Mouse (Mus musculus) MEL (cell line): ENCODE measurements around the gene Mea1. TPM values are rescaled to one million over a fixed set of nuclear protein-coding genes. Genes with fewer than 3 reads are reported as not detected.

Source experiments
- DNase-seq: peaks from one replicate; pipeline ENCODE4 v3.0.0; 2011; ENCODE audit warnings: low read depth, low spot score
- H3K27ac ChIP-seq: 2 replicates; pipeline ENCODE4 v1.5.1; 2012; ENCODE audit warnings: low read depth, mild to moderate bottlenecking, control low read depth, low read length, moderate library complexity; ENCODE audit not compliant: control insufficient read depth
- H3K27me3 ChIP-seq, 2 experiments: fragments of 150-350 bp in 1 of 2; sonication (generic) in 1 of 2; 2 replicates each; pipeline ENCODE4 v1.6.1; 2012; ENCODE audit warnings: low read length in 2 of 2, mild to moderate bottlenecking in 2 of 2, improper control_type of control experiment in 1 of 2, moderate library complexity in 1 of 2; ENCODE audit not compliant: insufficient read depth in 2 of 2, control insufficient read depth in 1 of 2
- H3K36me3 ChIP-seq, 2 experiments: 2 replicates each; pipeline ENCODE4 v1.6.1; 2012 to 2014; ENCODE audit warnings: low read length in 2 of 2, improper control_type of control experiment in 1 of 2, inconsistent platforms in 1 of 2, mild to moderate bottlenecking in 1 of 2; ENCODE audit not compliant: insufficient read depth in 2 of 2, control insufficient read depth in 1 of 2
- H3K4me1 ChIP-seq, 2 experiments: fragments of 150-350 bp in 1 of 2; sonication (generic) in 1 of 2; 2 replicates each; pipeline ENCODE4 v1.6.1; 2012; ENCODE audit warnings: low read length in 2 of 2, improper control_type of control experiment in 1 of 2, mild to moderate bottlenecking in 1 of 2; ENCODE audit not compliant: insufficient read depth in 2 of 2, control insufficient read depth in 1 of 2
- H3K4me3 ChIP-seq, 2 experiments: fragments of 150-350 bp in 1 of 2; sonication (generic) in 1 of 2; 2 replicates each; pipeline ENCODE4 v1.5.1; 2012; ENCODE audit warnings: low read depth in 2 of 2, low read length in 2 of 2, mild to moderate bottlenecking in 2 of 2, moderate library complexity in 2 of 2, control low read depth in 1 of 2, improper control_type of control experiment in 1 of 2; ENCODE audit not compliant: control insufficient read depth in 1 of 2, insufficient read depth in 1 of 2
- H3K79me2 ChIP-seq: 2 replicates; pipeline ENCODE4 v1.6.1; 2012; ENCODE audit warnings: mild to moderate bottlenecking, low read length, moderate library complexity; ENCODE audit not compliant: control insufficient read depth, poor library complexity, insufficient read depth
- H3K9ac ChIP-seq: 2 replicates; pipeline ENCODE4 v1.6.1; 2012; ENCODE audit warnings: low read depth, mild to moderate bottlenecking, control low read depth, low read length, moderate library complexity; ENCODE audit not compliant: control insufficient read depth, poor library complexity, severe bottlenecking
- H3K9me3 ChIP-seq: fragments of 150-350 bp; sonication (generic); replicated peaks from 2 replicates; pipeline ENCODE4 v1.6.1; 2012; ENCODE audit warnings: mild to moderate bottlenecking, low read length, improper control_type of control experiment, moderate library complexity; ENCODE audit not compliant: insufficient read depth
- BHLHE40 ChIP-seq: IDR thresholded peaks from 2 replicates; pipeline ENCODE4 v1.6.1; 2012; ENCODE audit warnings: low read depth, mild to moderate bottlenecking, inconsistent platforms, low read length, improper control_type of control experiment, borderline replicate concordance
- CTCF ChIP-seq, 3 experiments: IDR thresholded peaks in 2 of 3; conservative IDR thresholded peaks in 1 of 3; 2 replicates each; pipeline ENCODE4 v1.5.1; 2011 to 2012; ENCODE audit warnings: low read length in 3 of 3, low read depth in 2 of 3, mild to moderate bottlenecking in 2 of 3, improper control_type of control experiment in 1 of 3, inconsistent platforms in 1 of 3, mixed read lengths in 1 of 3, moderate library complexity in 1 of 3; ENCODE audit not compliant: control insufficient read depth in 1 of 3, insufficient read depth in 1 of 3, poor library complexity in 1 of 3, severe bottlenecking in 1 of 3
- E2F4 ChIP-seq: IDR thresholded peaks from 2 replicates; pipeline ENCODE4 v1.6.1; 2011; ENCODE audit warnings: low read depth, low read length, improper control_type of control experiment, borderline replicate concordance
- ELF1 ChIP-seq: IDR thresholded peaks from 2 replicates; pipeline ENCODE4 v1.6.1; 2014; ENCODE audit warnings: low read depth, mild to moderate bottlenecking, inconsistent platforms, low read length, improper control_type of control experiment, moderate library complexity
- ETS1 ChIP-seq: IDR thresholded peaks from 2 replicates; pipeline ENCODE4 v1.6.1; 2012; ENCODE audit warnings: low read depth, mild to moderate bottlenecking, inconsistent platforms, low read length, improper control_type of control experiment, moderate library complexity
- GATA1 ChIP-seq: IDR thresholded peaks from 2 replicates; pipeline ENCODE4 v1.6.1; 2011; ENCODE audit warnings: low read depth, low read length, improper control_type of control experiment
- HCFC1 ChIP-seq: IDR thresholded peaks from 2 replicates; pipeline ENCODE4 v1.6.1; 2012; ENCODE audit warnings: low read depth, mild to moderate bottlenecking, inconsistent platforms, low read length, improper control_type of control experiment, moderate library complexity
- KAT2A ChIP-seq: conservative IDR thresholded peaks from 2 replicates; pipeline ENCODE4 v1.6.1; 2012; ENCODE audit warnings: low read depth, low read length, improper control_type of control experiment, inconsistent platforms
- MAX ChIP-seq: IDR thresholded peaks from 2 replicates; pipeline ENCODE4 v1.6.1; 2011; ENCODE audit warnings: low read length, improper control_type of control experiment
- MAZ ChIP-seq: IDR thresholded peaks from 2 replicates; pipeline ENCODE4 v1.6.1; 2012; ENCODE audit warnings: low read depth, mild to moderate bottlenecking, inconsistent platforms, low read length, improper control_type of control experiment
- MYB ChIP-seq: IDR thresholded peaks from 2 replicates; pipeline ENCODE4 v1.6.1; 2011; ENCODE audit warnings: mild to moderate bottlenecking, low read depth, low read length, improper control_type of control experiment
- NELFE ChIP-seq: IDR thresholded peaks from 2 replicates; pipeline ENCODE4 v1.6.1; 2011; ENCODE audit warnings: low read depth, low read length, improper control_type of control experiment
- NRF1 ChIP-seq: IDR thresholded peaks from 2 replicates; pipeline ENCODE4 v1.6.1; 2014; ENCODE audit warnings: low read depth, mild to moderate bottlenecking, inconsistent platforms, low read length, improper control_type of control experiment, moderate library complexity; ENCODE audit not compliant: poor library complexity, insufficient read depth, severe bottlenecking
- RAD21 ChIP-seq: IDR thresholded peaks from 2 replicates; pipeline ENCODE4 v1.6.1; 2011; ENCODE audit warnings: mild to moderate bottlenecking, low read depth, low read length, improper control_type of control experiment
- RCOR1 ChIP-seq: IDR thresholded peaks from 2 replicates; pipeline ENCODE4 v1.6.1; 2012; ENCODE audit warnings: low read depth, mild to moderate bottlenecking, inconsistent platforms, low read length, improper control_type of control experiment
- SIN3A ChIP-seq: IDR thresholded peaks from 2 replicates; pipeline ENCODE4 v1.6.1; 2012; ENCODE audit warnings: low read length, improper control_type of control experiment, inconsistent platforms
- TCF12 ChIP-seq: IDR thresholded peaks from 2 replicates; pipeline ENCODE4 v1.6.1; 2014; ENCODE audit warnings: low read depth, mild to moderate bottlenecking, inconsistent platforms, low read length, improper control_type of control experiment, moderate library complexity
- USF1 ChIP-seq: IDR thresholded peaks from 2 replicates; pipeline ENCODE4 v1.6.1; 2014; ENCODE audit warnings: low read depth, mild to moderate bottlenecking, inconsistent platforms, low read length, improper control_type of control experiment, moderate library complexity
- polyA plus RNA-seq, 2 experiments: library from polyadenylated mRNA; stranded (reverse) in 1 of 2; unstranded in 1 of 2; fragments of >175 nt in 1 of 2; fragments of >200 nt in 1 of 2; gene quantifications; 2 replicates each; pipeline versions ENCODE4 v1.2.1 to v1.2.4; 2012; ENCODE audit warnings: low replicate concordance in 2 of 2, low read depth in 1 of 2; ENCODE audit not compliant: insufficient read length in 2 of 2, insufficient read depth in 1 of 2, missing spikeins in 1 of 2
- total RNA-seq: library from RNA; depleted of rRNA; stranded (reverse); fragments of 300-350 nt; gene quantifications from 2 replicates; pipeline ENCODE4 v1.2.3, GENCODE M21; 2012

The Mea1 gene
- total and polyA plus RNA-seq, 3 experiments, result 84.0 to 124 TPM; not detected in 1

DNA sequence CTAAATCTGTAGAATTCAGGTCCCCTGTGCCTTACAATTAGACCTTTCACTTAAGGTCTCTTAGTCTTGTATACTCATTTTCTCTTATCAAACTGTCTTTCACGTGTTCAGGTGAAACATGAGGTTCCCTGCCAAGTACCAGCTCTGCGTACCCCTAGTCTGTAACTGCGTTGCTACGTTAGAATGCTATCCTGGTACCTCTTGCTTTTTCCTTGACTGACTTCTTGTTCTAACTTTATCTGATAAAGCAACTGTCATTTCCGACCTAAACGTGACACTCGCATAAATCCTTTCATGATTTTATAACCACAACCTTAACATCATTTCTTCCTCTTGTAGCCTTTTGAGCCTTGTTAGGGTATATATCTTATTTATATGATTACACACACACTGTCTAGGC is 33.8 kb downstream of the Mea1 start (continued):
- TF ChIP-seq RCOR1, result peak; percentile 96

DNA sequence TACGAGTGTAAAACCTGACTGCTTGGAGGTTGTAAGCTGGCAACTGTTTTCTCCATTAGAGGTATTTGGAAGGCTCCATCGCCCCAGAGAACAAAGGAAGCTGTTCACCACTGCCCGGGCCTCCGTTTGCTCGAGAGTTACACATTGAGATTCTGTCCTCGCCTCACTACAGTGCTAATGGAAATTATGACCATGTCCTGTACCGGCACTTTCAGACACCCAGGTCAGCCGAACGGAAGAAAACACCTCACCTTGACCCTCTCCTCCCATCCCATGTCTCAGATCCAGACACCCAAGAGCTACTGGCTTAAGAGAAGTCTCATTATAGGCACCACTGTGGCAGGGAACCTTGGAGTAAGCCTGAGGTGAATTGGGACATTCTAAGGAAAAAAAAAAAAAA is 35.3 kb downstream of the Mea1 start:
- peaks cover 4 to 6% of the 10 kb centered on the region in 2 experiments for H3K36me3 ChIP-seq
- DNase-seq, result no peak
- H3K4me1 ChIP-seq, result peaks cover 0 to 16% of the 10 kb centered on the region in 2 experiments; a peak in 2 of 4 replicates
- no peak for TF ChIP-seq ELF1
- H3K4me3 ChIP-seq, result no peak overlapping the region
- H3K79me2 ChIP-seq, result peaks cover 21% of the 10 kb centered on the region
- H3K27me3 ChIP-seq, result no peaks in the 10 kb centered on the region
- H3K9ac ChIP-seq, result no peak overlapping the region
- no peaks in the 10 kb centered on the region for H3K9me3 ChIP-seq
- no peak overlapping the region for H3K27ac ChIP-seq

GRCm38 (mm10) chr17:46714756-46715481 is 36.3 kb downstream of the Mea1 start:
- H3K36me3 ChIP-seq, result peaks cover 4 to 6% of the 10 kb centered on the region in 2 experiments
- DNase-seq, result no peak

DNA sequence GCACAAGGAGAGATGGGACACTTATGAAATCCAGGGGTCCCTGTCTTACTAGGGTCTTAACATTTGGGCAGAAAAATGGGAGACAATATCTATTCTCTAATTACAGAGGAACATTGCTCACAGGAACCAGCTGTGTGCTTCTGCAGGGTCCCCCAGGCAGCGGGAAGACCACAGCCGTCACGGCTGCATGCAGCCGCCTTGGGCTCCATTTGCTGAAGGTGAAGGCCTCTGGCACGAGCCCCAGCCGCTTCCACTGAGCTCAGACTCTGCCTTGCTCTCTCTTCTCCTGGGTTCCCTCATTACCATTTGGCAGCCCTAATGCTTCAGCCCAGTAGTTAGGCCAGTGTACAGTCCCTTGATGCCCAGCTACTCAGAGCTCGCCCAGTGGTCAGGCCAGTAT is 42.5 kb downstream of the Mea1 start:
- TF ChIP-seq RAD21 (no peak), SIN3A (no peak), GATA1 (no peak), E2F4 (no peak), USF1 (no peak), TCF12 (no peak), ELF1 (no peak), NELFE (no peak), MAX (no peak), HCFC1 (no peak)
- DNase-seq, result no peak
- no peak overlapping the region for H3K4me3 ChIP-seq
- H3K27ac ChIP-seq, result no peak overlapping the region
- H3K9ac ChIP-seq, result no peak overlapping the region
- H3K9me3 ChIP-seq, result no peaks in the 10 kb centered on the region
- no peaks in the 10 kb centered on the region for H3K27me3 ChIP-seq
- no peaks in the 10 kb centered on the region for H3K36me3 ChIP-seq
- H3K4me1 ChIP-seq, result no peaks in the 10 kb centered on the region
- no peaks in the 10 kb centered on the region for H3K79me2 ChIP-seq

More at GRCm38 (mm10) chr17:46714756-46715481, 36.3 kb downstream of the Mea1 start:
- TF ChIP-seq MAZ (no peak), NRF1 (no peak), ETS1 (no peak), MYB (no peak), CTCF (IDR thresholded peaks at IDR 0.05 in 2 of 3, conservative IDR thresholded peaks at IDR 0.05 in 1 of 3; ENCODE audit: control insufficient read depth in 1 of 3, insufficient read depth in 1 of 3, low read depth in 2 of 3, low read length in 3 of 3, poor library complexity in 1 of 3, severe bottlenecking in 1 of 3) (peak in 1 of 3 experiments; percentile 24; a peak in 2 of 6 replicates), BHLHE40 (no peak), KAT2A (no peak)
- Histone ChIP-seq H3K79me2 (peaks cover 21% of the 10 kb centered on the region), H3K4me3 (no peak overlapping the region), H3K9me3 (no peaks in the 10 kb centered on the region), H3K27ac (no peak overlapping the region), H3K27me3 (no peaks in the 10 kb centered on the region), H3K9ac (no peak overlapping the region), H3K4me1 (peaks cover 0 to 16% of the 10 kb centered on the region in 2 experiments; a peak in 2 of 4 replicates)
